In genomic region chr8:46801153-46801684, GRCm38 (mm10) we compare ENCODE assay signal across 15 mouse cellular contexts.
A peak's percentile ranks its signal among the peaks of the same experiment; 100 is the strongest.
DNase-seq lines count a peak whose midpoint lies in the region; TF ChIP-seq lines count a peak whose summit lies in the region.
"Had no signal": no experiment of that assay in that cellular context is flagged by ENCODE, and none has a peak within 500 bp of the region (broad histone marks: within the 10 kb centered on the region; RNA-seq: fewer than 3 reads in every experiment).

No protein-coding gene starts in this region.

- no peak for DNase-seq in kidney, adult 2 months
- DNase-seq in kidney, postnatal 14 days = no peak
- peak; percentile 52 for DNase-seq in MEL (ENCODE audit: low read depth, low spot score)
- DNase-seq in liver, adult 2 months (ENCODE audit: extremely low read depth, low read depth, low spot score) = peak; percentile 69
- no peak for DNase-seq in left cerebral cortex, adult 8-10 months (ENCODE audit: low spot score in 2 of 2)
- no peak for DNase-seq in left cerebral cortex, postnatal 25 days (ENCODE audit: low spot score in 2 of 2)
- DNase-seq: adrenal gland, postnatal 10 days; cerebellum, adult 11-12 months; cerebellum, postnatal 36 days; heart, postnatal 4 days; kidney, adult 9 months; lung, embryonic 14.5 days; thymus, postnatal 36 days had no signal

- TF ChIP-seq RAD21 in MEL (IDR thresholded peaks at IDR 0.05; ENCODE audit: low read depth, low read length) = no peak

- no peaks in the 10 kb centered on the region for H3K9me3 ChIP-seq in MEL (replicated peaks; ENCODE audit: insufficient read depth, low read length)

- peaks cover 18% of the 10 kb centered on the region for H3K4me1 ChIP-seq in kidney, adult 2 months (ENCODE audit: control insufficient read depth, insufficient read depth, low read length)
- H3K4me1 ChIP-seq in MEL (ENCODE audit: control insufficient read depth in 1 of 2, insufficient read depth in 2 of 2, low read length in 2 of 2) = peaks cover 11 to 16% of the 10 kb centered on the region in 2 experiments
- H3K4me1 ChIP-seq in liver, adult 2 months (ENCODE audit: control insufficient read depth, insufficient read depth, low read length) = peaks cover 24% of the 10 kb centered on the region
- H3K4me1 ChIP-seq in small intestine, adult 2 months (ENCODE audit: control insufficient read depth, insufficient read depth, insufficient read length, low read length) = peaks cover 7% of the 10 kb centered on the region; the same call in 1 of the 2 replicates

- no peak overlapping the region for H3K9ac ChIP-seq in MEL (ENCODE audit: control insufficient read depth, low read depth, low read length, poor library complexity, severe bottlenecking)
- no peak overlapping the region for H3K9ac ChIP-seq in liver, adult 2 months (ENCODE audit: low read depth, low read length)
- H3K9ac ChIP-seq: lung, embryonic 14.5 days had no signal

- no peak for TF ChIP-seq POLR2A in kidney, adult 2 months (IDR thresholded peaks at IDR 0.05; ENCODE audit: low read depth, low read length)
- TF ChIP-seq POLR2A in MEL (IDR thresholded peaks at IDR 0.05; ENCODE audit: control insufficient read depth in 1 of 2, insufficient read depth in 1 of 2, low read depth in 1 of 2, low read length in 2 of 2, poor library complexity in 1 of 2) = no peak
- no peak for TF ChIP-seq POLR2A in liver, adult 2 months (IDR thresholded peaks at IDR 0.05; ENCODE audit: extremely low read depth, insufficient read depth, low read length)
- no peak for TF ChIP-seq POLR2A in small intestine, adult 2 months (IDR thresholded peaks at IDR 0.05; ENCODE audit: low read depth, low read length)

- no peaks in the 10 kb centered on the region for H3K79me2 ChIP-seq in MEL (ENCODE audit: control insufficient read depth, insufficient read depth, low read length, poor library complexity)
- peaks cover 26% of the 10 kb centered on the region; the same call in 1 of the 2 replicates for H3K79me2 ChIP-seq in liver, adult 2 months (ENCODE audit: control insufficient read depth, insufficient read depth, low read length)

- 0 out of 2 replicates have a peak overlapping the region, but pooled peaks have one; percentile 59 for H3K27ac ChIP-seq in kidney, adult 2 months (ENCODE audit: insufficient read depth, low read depth, low read length)
- H3K27ac ChIP-seq in MEL (ENCODE audit: control insufficient read depth, low read depth, low read length) = no peak overlapping the region
- H3K27ac ChIP-seq in liver, adult 2 months (replicated peaks; ENCODE audit: insufficient read depth, low read depth, low read length) = peak overlapping the region; percentile 59
- H3K27ac ChIP-seq in small intestine, adult 2 months (ENCODE audit: insufficient read depth, low read depth, low read length) = peak overlapping the region; percentile 9; the same call in 1 of the 2 replicates

- H3K27me3 ChIP-seq in kidney, adult 2 months (replicated peaks; ENCODE audit: control insufficient read depth, insufficient read depth, low read length) = no peaks in the 10 kb centered on the region
- no peaks in the 10 kb centered on the region for H3K27me3 ChIP-seq in MEL (ENCODE audit: control insufficient read depth in 1 of 2, insufficient read depth in 2 of 2, low read length in 2 of 2)
- H3K27me3 ChIP-seq in liver, adult 2 months (ENCODE audit: control insufficient read depth, insufficient read depth, low read length) = no peaks in the 10 kb centered on the region
- H3K27me3 ChIP-seq in small intestine, adult 2 months (ENCODE audit: control insufficient read depth, insufficient read depth, low read length) = no peaks in the 10 kb centered on the region

- intact Hi-C loops in left cerebral cortex, postnatal 25 days (cut with DNase I) = loop anchor here (1.0 kb wide), 1 partner anchor 128 kb away; no protein-coding TSS in a partner anchor

- WGBS in kidney, adult 2 months = 53% methylated on average over 1 of the region's 1 CpGs
- 23% methylated on average over 1 of the region's 1 CpGs for WGBS in liver, adult 2 months
- 7% methylated on average over 1 of the region's 1 CpGs for WGBS in small intestine, adult 2 months

- no peak overlapping the region for H3K4me3 ChIP-seq in kidney, adult 2 months (ENCODE audit: insufficient read depth, low read depth, low read length)
- H3K4me3 ChIP-seq in MEL (ENCODE audit: control insufficient read depth in 1 of 2, insufficient read depth in 1 of 2, low read depth in 2 of 2, low read length in 2 of 2) = no peak overlapping the region
- no peak overlapping the region for H3K4me3 ChIP-seq in liver, adult 2 months (ENCODE audit: insufficient read depth, low read depth, low read length)
- no peak overlapping the region for H3K4me3 ChIP-seq in small intestine, adult 2 months (ENCODE audit: low read depth, low read length)
- H3K4me3 ChIP-seq: erythroblast, embryonic 14.5 days had no signal

- no peak for TF ChIP-seq CTCF in kidney, adult 2 months (conservative IDR thresholded peaks at IDR 0.05; ENCODE audit: insufficient read depth, insufficient read length, low read depth, low read length)
- TF ChIP-seq CTCF in MEL (IDR thresholded peaks at IDR 0.05 in 2 of 3, conservative IDR thresholded peaks at IDR 0.05 in 1 of 3; ENCODE audit: control insufficient read depth in 1 of 3, insufficient read depth in 1 of 3, low read depth in 2 of 3, low read length in 3 of 3, poor library complexity in 1 of 3, severe bottlenecking in 1 of 3) = no peak
- no peak for TF ChIP-seq CTCF in liver, adult 2 months (IDR thresholded peaks at IDR 0.05; ENCODE audit: low read depth, low read length)
- no peak for TF ChIP-seq CTCF in small intestine, adult 2 months (IDR thresholded peaks at IDR 0.05; ENCODE audit: extremely low read depth, insufficient read length, insufficient replicate concordance, low read depth, low read length)

- TF ChIP-seq EP300 in MEL (IDR thresholded peaks at IDR 0.05; ENCODE audit: low read depth in 1 of 2, low read length in 2 of 2) = peak; percentile 42 to 57; a peak in 3 of 4 replicates

- H3K36me3 ChIP-seq in kidney, adult 2 months (ENCODE audit: control insufficient read depth, insufficient read depth, low read length) = no peaks in the 10 kb centered on the region; the same call in 1 of the 2 replicates
- H3K36me3 ChIP-seq in MEL (ENCODE audit: control insufficient read depth in 1 of 2, insufficient read depth in 2 of 2, low read length in 2 of 2) = peaks cover 2 to 28% of the 10 kb centered on the region in 2 experiments
- H3K36me3 ChIP-seq in liver, adult 2 months (ENCODE audit: control insufficient read depth, insufficient read depth, low read length) = peaks cover 27% of the 10 kb centered on the region
- H3K36me3 ChIP-seq in small intestine, adult 2 months (ENCODE audit: control insufficient read depth, insufficient read depth, low read length) = peaks cover 23% of the 10 kb centered on the region

TF ChIP-seq in MEL, 35 proteins besides CTCF, POLR2A, EP300 and RAD21:
- TF ChIP-seq BHLHE40 (IDR thresholded peaks at IDR 0.05; ENCODE audit: borderline replicate concordance, low read depth, low read length) = no peak
- TF ChIP-seq ZKSCAN1 (IDR thresholded peaks at IDR 0.05; ENCODE audit: low read depth, low read length) = no peak
- no peak for TF ChIP-seq ZMIZ1 (IDR thresholded peaks at IDR 0.05; ENCODE audit: low read depth, low read length)
- TF ChIP-seq MAX (IDR thresholded peaks at IDR 0.05; ENCODE audit: low read length) = no peak
- TF ChIP-seq TCF12 (IDR thresholded peaks at IDR 0.05; ENCODE audit: low read depth, low read length) = peak; percentile 66
- peak; percentile 63; the same call in 1 of the 2 replicates for TF ChIP-seq ETS1 (IDR thresholded peaks at IDR 0.05; ENCODE audit: low read depth, low read length)
- TF ChIP-seq SIN3A (IDR thresholded peaks at IDR 0.05; ENCODE audit: low read length) = peak; percentile 38; the same call in 1 of the 2 replicates
- TF ChIP-seq MAZ (IDR thresholded peaks at IDR 0.05; ENCODE audit: low read depth, low read length) = 0 out of 2 replicates have a peak, but pooled peaks have one; percentile 48
- TF ChIP-seq HCFC1 (IDR thresholded peaks at IDR 0.05; ENCODE audit: low read depth, low read length) = no peak
- peak; percentile 55 for TF ChIP-seq GATA1 (IDR thresholded peaks at IDR 0.05; ENCODE audit: low read depth, low read length)
- TF ChIP-seq MYC (IDR thresholded peaks at IDR 0.05; ENCODE audit: low read depth, low read length) = no peak
- no peak for TF ChIP-seq ELF1 (IDR thresholded peaks at IDR 0.05; ENCODE audit: low read depth, low read length)
- no peak for TF ChIP-seq UBTF (IDR thresholded peaks at IDR 0.05; ENCODE audit: borderline replicate concordance, insufficient read depth, low read depth, low read length)
- TF ChIP-seq TAL1 (IDR thresholded peaks at IDR 0.05; ENCODE audit: low read length) = peak; percentile 24; the same call in 1 of the 2 replicates
- peak; percentile 35; the same call in 1 of the 2 replicates for TF ChIP-seq MXI1 (IDR thresholded peaks at IDR 0.05; ENCODE audit: low read depth, low read length)

Comparison
In these comparisons a context has a peak if more than half of its experiments do, and no peak if none do; other contexts are left out.
1. DNase-seq: peak in MEL (single experiment) and liver, adult 2 months (single experiment); none in kidney, adult 2 months (single experiment), kidney, postnatal 14 days (single experiment), left cerebral cortex, adult 8-10 months (0 of 2) and left cerebral cortex, postnatal 25 days (0 of 2).